Mouse (Mus musculus): Measurements from ENCODE around the gene Klrc1.
"Not testable (repeated sequence)": the region's sequence is repeated elsewhere in the genome, so short reads cannot be mapped to it uniquely, and the experiment has no call there.

Klrc1 gene

GRCm38 (mm10) chr6:129678873-129679272 is at the start of gene Klrc1:
Gene Klrc1, minus strand, starts transcription at chr6:129678973.
- DNase-seq (ENCODE audit: low spot score), result no peak

GRCm38 (mm10) chr6:129727237-129727636 is 48.5 kb upstream of the Klrc1 start:
- no peak for DNase-seq (ENCODE audit: low spot score)

- no peak for DNase-seq (ENCODE audit: low spot score)
Measured at GRCm38 (mm10) chr6:129721390-129721789, 42.6 kb upstream of the Klrc1 start.

- DNase-seq (ENCODE audit: low spot score), result no peak
Measured at GRCm38 (mm10) chr6:129720487-129720886, 41.7 kb upstream of the Klrc1 start.

- no peak for DNase-seq (ENCODE audit: low spot score)
Measured at GRCm38 (mm10) chr6:129717032-129717431, 38.3 kb upstream of the Klrc1 start, which contains the start of gene Klri1. Gene Klri1, minus strand, starts transcription at chr6:129717132.

GRCm38 (mm10) chr6:129713566-129713965 is 34.8 kb upstream of the Klrc1 start:
- DNase-seq (ENCODE audit: low spot score), result no peak

- DNase-seq (ENCODE audit: low spot score), result not testable (repeated sequence)
Measured at GRCm38 (mm10) chr6:129691436-129691835, 12.7 kb upstream of the Klrc1 start.

- DNase-seq (ENCODE audit: low spot score), result no peak
Measured at GRCm38 (mm10) chr6:129680379-129680778, 1.6 kb upstream of the Klrc1 start.

- DNase-seq (ENCODE audit: low spot score), result not testable (repeated sequence)
Measured at GRCm38 (mm10) chr6:129661301-129661700, 17.5 kb downstream of the Klrc1 start.

- DNase-seq (ENCODE audit: low spot score), result not testable (repeated sequence)
Measured at GRCm38 (mm10) chr6:129660589-129660988, 18.2 kb downstream of the Klrc1 start, which contains the start of gene Klrc2. Gene Klrc2, minus strand, starts transcription at chr6:129660689.

GRCm38 (mm10) chr6:129644054-129644453 is 34.7 kb downstream of the Klrc1 start:
- DNase-seq (ENCODE audit: low spot score), result not testable (repeated sequence)

- not testable (repeated sequence) for DNase-seq (ENCODE audit: low spot score)
Measured at GRCm38 (mm10) chr6:129643237-129643636, 35.5 kb downstream of the Klrc1 start, which contains the start of gene Klrc3. Gene Klrc3, minus strand, starts transcription at chr6:129643337.

- not testable (repeated sequence) for DNase-seq (ENCODE audit: low spot score)
Measured at GRCm38 (mm10) chr6:129631046-129631445, 47.7 kb downstream of the Klrc1 start.

- no peak for DNase-seq (ENCODE audit: low spot score)
Measured at GRCm38 (mm10) chr6:129623735-129624134, 55.0 kb downstream of the Klrc1 start, which contains the start of gene Klrk1. Gene Klrk1, minus strand, starts transcription at chr6:129623864.
